Mouse (Mus musculus) embryonic fibroblast, embryonic 13.5 days (primary cell): ENCODE measurements at regions not wholly inside any gene's neighbourhood (a gene's known extent, or its start where the extent isn't known, plus 50 kb on each side); places are given as distances from the start of the nearest gene placed in this dataset.

Experiments used
- CTCF ChIP-seq: IDR thresholded peaks from 2 replicates; pipeline ENCODE4 v1.5.1; 2011; ENCODE audit warnings: mild to moderate bottlenecking, control low read depth, low read length, moderate library complexity, borderline replicate concordance; ENCODE audit not compliant: insufficient read depth
- POLR2A ChIP-seq: IDR thresholded peaks from 2 replicates; pipeline ENCODE4 v1.6.1; 2011; ENCODE audit warnings: low read depth, mild to moderate bottlenecking, control low read depth, low read length, moderate library complexity

DNA sequence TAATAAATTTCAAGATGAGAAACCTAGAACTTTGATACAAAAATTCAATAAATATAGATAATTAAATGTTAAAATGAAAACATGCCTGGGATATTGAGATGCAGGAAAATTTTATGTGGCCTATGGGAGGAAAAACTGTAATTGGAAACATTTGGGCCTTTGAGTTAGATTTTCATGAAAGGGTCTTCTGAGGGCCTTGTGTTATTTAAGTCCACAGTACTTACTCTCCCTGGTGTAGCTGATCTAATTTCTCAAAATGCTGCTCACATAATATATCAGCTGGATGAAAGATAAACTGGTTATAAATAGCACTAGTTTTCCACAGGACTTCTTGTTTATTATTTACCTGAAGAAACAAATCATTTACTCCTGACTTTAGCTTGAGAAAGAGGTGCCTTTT lies 2364.9 kb upstream of the Gm12353 start:
- TF ChIP-seq CTCF (no peak), POLR2A (no peak)
